ENCODE assay signal across 18 mouse cellular contexts in genomic region chr12:3611871-3612270, GRCm38 (mm10). TPM values are rescaled to one million over a fixed set of nuclear protein-coding genes. Genes with fewer than 3 reads are reported as not detected.
DNase-seq lines count a peak whose midpoint lies in the region; ATAC-seq lines count a peak whose summit lies in the region.
"Had no signal": no experiment of that assay in that cellular context is flagged by ENCODE, and none has a peak within 500 bp of the region (broad histone marks: within the 10 kb centered on the region; RNA-seq: fewer than 3 reads in every experiment).

No protein-coding gene starts in this region.

- no peak overlapping the region for H3K4me2 ChIP-seq in embryonic facial prominence, embryonic 15.5 days (replicated peaks)
- no peak overlapping the region for H3K4me2 ChIP-seq in limb, embryonic 15.5 days
- H3K4me2 ChIP-seq: forebrain, embryonic 15.5 days; intestine, embryonic 15.5 days; liver, embryonic 15.5 days; midbrain, embryonic 15.5 days had no signal

- H3K36me3 ChIP-seq in embryonic facial prominence, embryonic 15.5 days: 0 out of 2 replicates have a peak, but pooled peaks cover 5% of the 10 kb centered on the region
- no peaks in the 10 kb centered on the region; the same call in 1 of the 2 replicates for H3K36me3 ChIP-seq in limb, embryonic 15.5 days
- H3K36me3 ChIP-seq: forebrain, embryonic 15.5 days; intestine, embryonic 15.5 days; midbrain, embryonic 15.5 days had no signal

- peaks cover 14% of the 10 kb centered on the region for H3K4me1 ChIP-seq in embryonic facial prominence, embryonic 15.5 days
- H3K4me1 ChIP-seq in limb, embryonic 15.5 days: peaks cover 4% of the 10 kb centered on the region; the same call in 1 of the 2 replicates
- H3K4me1 ChIP-seq: forebrain, embryonic 15.5 days; intestine, embryonic 15.5 days; midbrain, embryonic 15.5 days had no signal

- intact Hi-C loops in left cerebral cortex, postnatal 25 days (cut with DNase I): no loop called here

- WGBS in embryonic facial prominence, embryonic 15.5 days: 21% methylated on average over 7 of the region's 7 CpGs
- WGBS in limb, embryonic 15.5 days: 30% methylated on average over 7 of the region's 7 CpGs

- no peaks in the 10 kb centered on the region for H3K9me3 ChIP-seq in embryonic facial prominence, embryonic 15.5 days (replicated peaks)
- no peaks in the 10 kb centered on the region for H3K9me3 ChIP-seq in limb, embryonic 15.5 days
- H3K9me3 ChIP-seq: forebrain, embryonic 15.5 days; intestine, embryonic 15.5 days; liver, embryonic 15.5 days; midbrain, embryonic 15.5 days had no signal

- peak; percentile 41 for DNase-seq in embryo, embryonic 10 days (ENCODE audit: low spot score)
- no peak for DNase-seq in embryo, embryonic 9.5 days (ENCODE audit: extremely low spot score)
- peak; percentile 35 for DNase-seq in brain, adult 2 months (ENCODE audit: low read depth, low spot score)
- DNase-seq in left cerebral cortex, postnatal 25 days (ENCODE audit: low spot score in 2 of 2): no peak
- no peak for DNase-seq in B cell, adult 2 months
- DNase-seq in adrenal gland, adult 18-20 months (ENCODE audit: low spot score in 2 of 2): no peak
- DNase-seq: adrenal gland, postnatal 10 days; cerebellum, adult 18-20 months; kidney, postnatal 25 days; layer of hippocampus, adult 9-11 months; lung, postnatal 10 days; spleen, adult 18-20 months had no signal

- H3K9ac ChIP-seq in embryonic facial prominence, embryonic 15.5 days: no peak overlapping the region
- no peak overlapping the region for H3K9ac ChIP-seq in limb, embryonic 15.5 days
- H3K9ac ChIP-seq: forebrain, embryonic 15.5 days; intestine, embryonic 15.5 days; liver, embryonic 15.5 days; midbrain, embryonic 15.5 days had no signal

- peak overlapping the region; percentile 58; the same call in 1 of the 2 replicates for H3K27ac ChIP-seq in embryonic facial prominence, embryonic 15.5 days (replicated peaks)
- no peak overlapping the region for H3K27ac ChIP-seq in limb, embryonic 15.5 days
- H3K27ac ChIP-seq: forebrain, embryonic 15.5 days; intestine, embryonic 15.5 days; liver, embryonic 15.5 days; midbrain, embryonic 15.5 days had no signal

- H3K27me3 ChIP-seq in embryonic facial prominence, embryonic 15.5 days: no peaks in the 10 kb centered on the region
- H3K27me3 ChIP-seq in limb, embryonic 15.5 days: no peaks in the 10 kb centered on the region
- H3K27me3 ChIP-seq: forebrain, embryonic 15.5 days; intestine, embryonic 15.5 days; liver, embryonic 15.5 days; midbrain, embryonic 15.5 days had no signal

- ATAC-seq in embryonic facial prominence, embryonic 15.5 days (ENCODE audit: insufficient number of reproducible peaks, low FRiP score, low TSS enrichment, low read depth): peak; percentile 67
- ATAC-seq in limb, embryonic 15.5 days (ENCODE audit: insufficient number of reproducible peaks, low FRiP score, low TSS enrichment, low read depth): 0 out of 2 replicates have a peak, but pooled peaks have one; percentile 58
- ATAC-seq: forebrain, embryonic 15.5 days; intestine, embryonic 15.5 days; midbrain, embryonic 15.5 days had no signal

- no peak overlapping the region for H3K4me3 ChIP-seq in embryonic facial prominence, embryonic 15.5 days (replicated peaks)
- no peak overlapping the region for H3K4me3 ChIP-seq in limb, embryonic 15.5 days
- H3K4me3 ChIP-seq: forebrain, embryonic 15.5 days; intestine, embryonic 15.5 days; liver, embryonic 15.5 days; midbrain, embryonic 15.5 days had no signal

RNA-seq across cellular contexts. Expression of gene Dtnb, which starts 39.7 kb away (rescaled TPM):
- 40.5 and 41.5 TPM in 2 replicates for polyA plus RNA-seq in embryonic facial prominence, embryonic 15.5 days (2015; fragmentation: Nextera tagmentation; extraction: Ambion mirVana)
- 24.5 and 28.6 TPM in 2 replicates for polyA plus RNA-seq in limb, embryonic 15.5 days (2015; fragmentation: Nextera tagmentation; extraction: Ambion mirVana)
- total RNA-seq in left cerebral cortex, postnatal 25 days (2021): 100 to 1,000 TPM; 105 to 112 TPM
- total RNA-seq in adrenal gland, adult 18-20 months (2021): 10 to 100 TPM; 26.3 to 27.3 TPM

Comparison
In these comparisons a context has a peak if more than half of its experiments do, and no peak if none do; other contexts are left out.
1. DNase-seq: peak in embryo, embryonic 10 days (single experiment) and brain, adult 2 months (single experiment); none in embryo, embryonic 9.5 days (single experiment), left cerebral cortex, postnatal 25 days (0 of 2), B cell, adult 2 months (0 of 2) and adrenal gland, adult 18-20 months (0 of 2).